Mouse (Mus musculus): Measurements from ENCODE around the gene Cmtm7. TPM values are rescaled to one million over a fixed set of nuclear protein-coding genes. Genes with fewer than 3 reads are reported as not detected.
A peak's percentile ranks its signal among the peaks of the same experiment; 100 is the strongest.
"Not testable (repeated sequence)": the region's sequence is repeated elsewhere in the genome, so short reads cannot be mapped to it uniquely, and the experiment has no call there.

Gene Cmtm7
- polyA plus RNA-seq, 1 experiment from 2014 or later = 19.1 TPM

GRCm38 (mm10) chr9:114731871-114732682 lies 49.6 kb downstream of the Cmtm7 start:
- H3K27me3 ChIP-seq = no peaks in the 10 kb centered on the region
- WGBS = 72% methylated on average over 12 of the region's 12 CpGs
- no peak for ATAC-seq (ENCODE audit: low FRiP score)
- peak overlapping the region; percentile 82 for H3K4me3 ChIP-seq
- peak overlapping the region; percentile 88; the same call in 1 of the 2 replicates for H3K27ac ChIP-seq
- peaks cover 31% of the 10 kb centered on the region for H3K4me1 ChIP-seq (replicated peaks)
- no peaks in the 10 kb centered on the region for H3K36me3 ChIP-seq
- peak overlapping the region; percentile 76 for H3K4me2 ChIP-seq
- no peaks in the 10 kb centered on the region for H3K9me3 ChIP-seq
- H3K9ac ChIP-seq = peak overlapping the region; percentile 88

- H3K27me3 ChIP-seq = no peaks in the 10 kb centered on the region
- H3K9me3 ChIP-seq = no peaks in the 10 kb centered on the region
- H3K4me1 ChIP-seq (replicated peaks) = peaks cover 28% of the 10 kb centered on the region
- peak within 1 kb of the TSS; percentile 88 for H3K9ac ChIP-seq
- ATAC-seq (ENCODE audit: low FRiP score) = peak; percentile 91
- peak within 1 kb of the TSS; percentile 76 for H3K4me2 ChIP-seq
- under 1% methylated on average over 53 of the region's 53 CpGs for WGBS
- peak within 1 kb of the TSS; percentile 88 for H3K27ac ChIP-seq
- H3K36me3 ChIP-seq = no peaks in the 10 kb centered on the region
- peak within 1 kb of the TSS; percentile 82 for H3K4me3 ChIP-seq
Measured at GRCm38 (mm10) chr9:114731011-114731755, 50.5 kb downstream of the Cmtm7 start, which contains the start of gene Cmtm6. Gene Cmtm6 (plus strand): TSS chr9:114731116.

DNA sequence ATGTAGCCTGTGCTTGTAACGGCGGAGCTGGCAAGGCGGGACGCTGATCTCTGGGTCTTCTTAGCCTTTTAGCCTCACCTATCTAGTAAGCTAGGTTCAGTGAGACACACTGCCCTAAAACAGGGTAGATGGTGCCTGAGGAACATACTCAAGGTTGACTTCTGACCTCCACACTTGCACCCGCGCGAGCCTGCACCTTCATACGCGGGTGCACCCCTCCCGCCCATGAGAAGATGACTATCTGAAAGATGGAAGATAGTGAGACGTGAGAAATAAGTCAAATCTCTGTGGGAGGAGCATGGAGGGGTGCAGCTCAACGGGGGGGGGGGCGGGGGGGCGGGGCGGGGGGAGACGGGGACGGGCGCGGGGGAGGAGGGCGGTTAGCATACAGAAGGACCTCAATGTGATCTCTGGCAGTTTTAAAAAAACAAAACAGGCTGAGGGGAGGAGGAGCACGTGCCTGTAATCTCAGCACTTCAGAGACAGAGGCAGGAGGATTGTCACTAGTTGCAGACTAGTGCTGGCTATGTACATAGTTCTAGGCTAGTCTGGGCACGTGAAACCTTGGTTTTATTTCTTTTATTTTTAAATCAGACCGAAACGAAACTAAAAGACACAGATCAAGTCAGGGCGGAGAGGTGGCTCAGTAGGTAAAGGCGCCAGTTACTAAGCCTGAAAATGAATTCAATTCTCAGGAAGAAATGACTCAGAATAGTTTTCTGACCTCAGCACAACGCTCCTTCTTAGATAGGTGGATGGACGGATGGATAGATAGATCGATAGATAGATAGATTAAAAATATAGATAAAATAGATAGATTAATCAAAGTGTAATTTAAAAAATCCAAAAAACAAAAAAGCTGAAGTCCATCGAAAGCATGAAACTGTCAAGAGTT lies 51.5 kb downstream of the Cmtm7 start:
- no peak for ATAC-seq (ENCODE audit: low FRiP score)
- H3K9ac ChIP-seq = no peak overlapping the region
- peaks cover 5% of the 10 kb centered on the region for H3K36me3 ChIP-seq
- H3K27me3 ChIP-seq = no peaks in the 10 kb centered on the region
- peak overlapping the region; percentile 76 for H3K4me2 ChIP-seq
- H3K9me3 ChIP-seq = no peaks in the 10 kb centered on the region
- H3K4me3 ChIP-seq = peak overlapping the region; percentile 82
- H3K27ac ChIP-seq = no peak overlapping the region
- peaks cover 28% of the 10 kb centered on the region for H3K4me1 ChIP-seq (replicated peaks)
- WGBS = 39% methylated on average over 25 of the region's 30 CpGs

DNA sequence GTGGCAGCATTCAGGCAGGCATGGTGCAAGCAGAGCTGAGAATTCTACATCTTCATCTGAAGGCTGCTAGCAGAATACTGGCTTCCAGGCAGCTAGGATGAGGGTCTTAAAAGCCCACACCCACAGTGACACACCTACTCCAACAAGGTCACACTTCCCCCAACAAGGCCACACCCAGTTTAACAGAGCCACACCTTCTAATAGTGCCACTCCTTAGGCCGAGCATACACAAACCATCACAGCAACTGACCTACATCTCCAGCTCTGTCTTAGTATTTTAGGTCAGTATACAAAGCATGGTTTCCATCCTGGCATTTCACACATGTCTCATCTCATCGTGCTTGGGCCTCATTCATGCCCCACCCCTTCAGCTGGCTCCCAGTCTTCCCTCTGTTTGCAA lies 53.2 kb downstream of the Cmtm7 start:
- not testable (repeated sequence) for H3K4me2 ChIP-seq; H3K27me3 ChIP-seq; H3K9me3 ChIP-seq; H3K9ac ChIP-seq; H3K4me3 ChIP-seq; H3K27ac ChIP-seq; ATAC-seq (ENCODE audit: low FRiP score)
- WGBS = 71% methylated on average over 2 of the region's 2 CpGs
- Histone ChIP-seq H3K36me3 (peaks cover 22% of the 10 kb centered on the region), H3K4me1 (replicated peaks) (peaks cover 18% of the 10 kb centered on the region)

- H3K4me2 ChIP-seq = no peak overlapping the region
- ATAC-seq (ENCODE audit: low FRiP score) = no peak
- H3K36me3 ChIP-seq = peaks cover 33% of the 10 kb centered on the region
- H3K4me1 ChIP-seq (replicated peaks) = peaks cover 7% of the 10 kb centered on the region
- no peaks in the 10 kb centered on the region for H3K27me3 ChIP-seq
- no peak overlapping the region for H3K4me3 ChIP-seq
- WGBS = 7% methylated on average over 3 of the region's 3 CpGs
- no peak overlapping the region for H3K9ac ChIP-seq
- no peak overlapping the region for H3K27ac ChIP-seq
- no peaks in the 10 kb centered on the region for H3K9me3 ChIP-seq
Measured at GRCm38 (mm10) chr9:114727315-114727714, 54.3 kb downstream of the Cmtm7 start.

DNA sequence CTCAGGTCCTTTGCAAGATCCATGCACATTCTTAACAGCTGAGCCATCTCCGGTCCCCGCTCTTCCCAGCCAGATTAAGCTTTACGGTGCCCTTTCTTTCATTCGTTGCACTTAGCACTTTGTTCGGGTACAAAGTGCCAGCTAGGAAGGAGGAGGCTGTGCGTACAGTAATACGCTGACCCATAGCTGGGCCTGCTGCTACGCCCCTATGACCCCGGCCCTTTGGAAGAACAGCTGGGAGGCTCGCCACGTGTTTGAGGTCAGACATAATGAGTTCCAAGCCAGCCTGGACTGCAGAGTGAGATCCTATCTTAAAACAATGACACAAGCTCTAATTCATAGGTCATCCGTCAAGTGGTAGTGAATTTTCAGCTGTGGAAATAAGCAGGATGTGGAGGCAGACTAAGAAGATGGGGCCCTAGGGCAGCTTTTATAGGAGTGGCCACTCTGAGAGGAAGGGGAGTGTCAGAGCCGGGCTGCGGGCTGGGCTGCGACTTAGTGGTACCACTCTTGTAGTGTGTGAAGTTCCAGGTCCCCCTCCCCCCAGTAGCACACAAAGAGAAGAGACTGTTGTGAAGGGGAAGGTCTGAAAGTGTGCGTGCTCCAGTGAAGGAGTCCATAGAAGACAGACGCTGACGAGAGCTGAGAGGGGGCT lies 64.9 kb downstream of the Cmtm7 start:
- H3K4me1 ChIP-seq (replicated peaks) = no peaks in the 10 kb centered on the region
- H3K9ac ChIP-seq = no peak overlapping the region
- H3K36me3 ChIP-seq = peaks cover 97% of the 10 kb centered on the region
- no peak overlapping the region for H3K4me2 ChIP-seq
- H3K4me3 ChIP-seq = no peak overlapping the region
- H3K27me3 ChIP-seq = no peaks in the 10 kb centered on the region
- no peak overlapping the region for H3K27ac ChIP-seq
- 80% methylated on average over 18 of the region's 18 CpGs for WGBS
- ATAC-seq (ENCODE audit: low FRiP score) = no peak
- no peaks in the 10 kb centered on the region for H3K9me3 ChIP-seq

GRCm38 (mm10) chr9:114713481-114713880 lies 68.2 kb downstream of the Cmtm7 start:
- no peaks in the 10 kb centered on the region for H3K4me1 ChIP-seq (replicated peaks)
- no peak overlapping the region for H3K9ac ChIP-seq
- WGBS = 96% methylated on average over 7 of the region's 7 CpGs
- no peak overlapping the region for H3K4me3 ChIP-seq
- no peak overlapping the region for H3K27ac ChIP-seq
- H3K36me3 ChIP-seq = peaks cover 90% of the 10 kb centered on the region
- H3K27me3 ChIP-seq = no peaks in the 10 kb centered on the region
- H3K4me2 ChIP-seq = no peak overlapping the region
- no peaks in the 10 kb centered on the region for H3K9me3 ChIP-seq
- no peak for ATAC-seq (ENCODE audit: low FRiP score)

DNA sequence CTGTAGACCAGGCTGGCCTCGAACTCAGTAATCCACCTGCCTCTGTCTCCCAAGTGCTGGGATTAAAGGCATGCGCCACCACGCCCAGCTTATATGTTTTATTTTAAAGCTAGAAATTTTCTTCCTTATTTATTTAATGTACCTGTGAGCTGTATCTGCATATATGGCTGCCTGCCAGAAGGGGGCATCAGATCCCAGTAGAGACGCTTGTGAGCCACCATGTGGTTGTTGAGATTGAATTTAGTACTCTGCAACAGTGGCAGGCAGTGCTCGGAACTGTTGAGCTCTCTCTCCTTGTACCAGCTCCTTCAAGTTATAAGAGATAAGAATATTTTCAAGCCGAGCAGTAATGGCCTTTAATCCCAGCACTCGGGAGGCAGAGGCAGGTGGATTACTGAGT lies 71.3 kb downstream of the Cmtm7 start:
- Histone ChIP-seq H3K27me3 (no peaks in the 10 kb centered on the region), H3K4me1 (replicated peaks) (no peaks in the 10 kb centered on the region), H3K9me3 (no peaks in the 10 kb centered on the region), H3K9ac (no peak overlapping the region), H3K4me3 (no peak overlapping the region), H3K4me2 (no peak overlapping the region), H3K36me3 (peaks cover 88% of the 10 kb centered on the region), H3K27ac (no peak overlapping the region)
- WGBS = 82% methylated on average over 7 of the region's 7 CpGs
- ATAC-seq (ENCODE audit: low FRiP score) = no peak

GRCm38 (mm10) chr9:114707805-114708204 lies 73.9 kb downstream of the Cmtm7 start:
- 97% methylated on average over 4 of the region's 4 CpGs for WGBS
- Histone ChIP-seq H3K9me3 (no peaks in the 10 kb centered on the region), H3K4me2 (no peak overlapping the region), H3K9ac (no peak overlapping the region), H3K27me3 (no peaks in the 10 kb centered on the region), H3K4me3 (no peak overlapping the region), H3K27ac (no peak overlapping the region), H3K4me1 (replicated peaks) (no peaks in the 10 kb centered on the region), H3K36me3 (peaks cover 75% of the 10 kb centered on the region)
- no peak for ATAC-seq (ENCODE audit: low FRiP score)
